Mouse (Mus musculus) adrenal gland, adult 10 weeks (tissue): Measurements from ENCODE around the gene Lrrc14b. TPM values are rescaled to one million over a fixed set of nuclear protein-coding genes. Genes with fewer than 3 reads are reported as not detected.

Experiments
- polyA plus RNA-seq: library from polyadenylated mRNA; stranded (reverse); fragments of 350-450 nt; fragmentation: Illumina TruSeq; extraction: RNeasy Lipid Tissue Mini Kit (QIAGEN cat#74804); gene quantifications from one replicate; pipeline ENCODE4 v1.2.3, GENCODE M21; 2014; ENCODE audit warnings: low read depth, low replicate concordance

Lrrc14b gene
- polyA plus RNA-seq: 1.8 TPM

GRCm38 (mm10) chr13:74363859-74364235, at the start of gene Lrrc14b:
Lrrc14b (minus strand) TSS chr13:74364005.

GRCm38 (mm10) chr13:74399298-74399839, 35.6 kb upstream of the Lrrc14b start, which contains the start of gene Ftl1-ps1:
Ftl1-ps1 (plus strand) TSS chr13:74399694.

GRCm38 (mm10) chr13:74390371-74390990, 26.7 kb upstream of the Lrrc14b start, which contains the start of gene Zfp72:
Zfp72 (minus strand) TSS chr13:74390836.

GRCm38 (mm10) chr13:74349566-74350434, 14.0 kb downstream of the Lrrc14b start, which contains the start of the genes Sdha and Ccdc127:
Sdha (minus strand) TSS chr13:74350280.
Ccdc127 (plus strand) TSS chr13:74350309.

GRCm38 (mm10) chr13:74317170-74317849, 46.5 kb downstream of the Lrrc14b start, which contains the start of gene Pdcd6:
Pdcd6 (minus strand) TSS chr13:74317580.

Other genes with a start within 250 kb of the Lrrc14b start
- 0.12 TPM for gene Slc9a3, start 242.5 kb downstream of the Lrrc14b start, polyA plus RNA-seq
- gene Exoc3, start 155.3 kb downstream of the Lrrc14b start, polyA plus RNA-seq: 80.3 TPM
- gene Ahrr, start 71.7 kb downstream of the Lrrc14b start, polyA plus RNA-seq: 2.2 TPM
- 241 TPM for gene Pdcd6, start 46.4 kb downstream of the Lrrc14b start, polyA plus RNA-seq
- gene Sdha, start 13.7 kb downstream of the Lrrc14b start, polyA plus RNA-seq: 535 TPM
- gene Ccdc127, start 13.7 kb downstream of the Lrrc14b start, polyA plus RNA-seq: 35.6 TPM
- gene Zfp72, start 26.8 kb upstream of the Lrrc14b start, polyA plus RNA-seq: 22.9 TPM
- gene Ftl1-ps1, start 35.7 kb upstream of the Lrrc14b start, polyA plus RNA-seq: 9.7 TPM
- gene Zfp825, start 130.0 kb upstream of the Lrrc14b start, polyA plus RNA-seq: 88.5 TPM